Mouse (Mus musculus): ENCODE measurements around the gene Opa3.

DNA sequence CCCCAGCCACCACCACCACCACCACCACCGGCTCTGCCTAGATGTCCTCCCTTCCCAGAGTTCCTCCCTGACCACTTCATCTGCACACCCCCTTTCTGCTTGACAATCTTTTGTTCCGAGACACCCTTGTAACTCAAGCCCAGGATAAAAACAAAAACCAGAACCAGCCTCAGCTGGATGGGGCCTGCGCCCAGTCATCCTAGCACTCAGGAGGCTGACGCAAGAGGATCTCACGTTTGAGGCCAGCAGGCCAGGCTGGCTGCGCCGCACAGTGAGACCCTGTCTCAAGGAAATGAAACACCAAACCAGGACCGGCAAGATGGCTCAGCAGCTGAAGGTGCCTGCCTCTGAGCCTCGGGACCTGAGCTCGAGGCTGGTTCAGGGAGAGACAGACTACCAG is 38.9 kb downstream of the Opa3 start:
- TF ChIP-seq POLR2A (IDR thresholded peaks at IDR 0.05; ENCODE audit: low read depth, low read length) = peak; percentile 43; the same call in 1 of the 2 replicates
- no peak for TF ChIP-seq JUN (IDR thresholded peaks at IDR 0.05; ENCODE audit: insufficient read depth, low read depth, low read length)
- TF ChIP-seq CTCF (conservative IDR thresholded peaks at IDR 0.05 in 1 of 2, IDR thresholded peaks at IDR 0.05 in 1 of 2; ENCODE audit: low read depth in 2 of 2, low read length in 2 of 2) = no peak
- TF ChIP-seq PAX5 (IDR thresholded peaks at IDR 0.05; ENCODE audit: low read length) = no peak
- no peak for TF ChIP-seq ZMIZ1 (IDR thresholded peaks at IDR 0.05; ENCODE audit: low read depth, low read length)
- no peak for TF ChIP-seq E2F4 (IDR thresholded peaks at IDR 0.05; ENCODE audit: insufficient replicate concordance, low read depth, low read length)
- peak; percentile 78; the same call in 1 of the 2 replicates for TF ChIP-seq IRF4 (IDR thresholded peaks at IDR 0.05; ENCODE audit: low read depth, low read length)
- no peak for TF ChIP-seq RCOR1 (conservative IDR thresholded peaks at IDR 0.05; ENCODE audit: low read depth, low read length)
- peak; percentile 74; the same call in 1 of the 2 replicates for TF ChIP-seq MAX (IDR thresholded peaks at IDR 0.05; ENCODE audit: low read length)
- TF ChIP-seq MAFK (IDR thresholded peaks at IDR 0.05; ENCODE audit: insufficient replicate concordance, low read length) = no peak
- no peak; the same call in 1 of the 2 replicates for TF ChIP-seq POLR2AphosphoS2 (IDR thresholded peaks at IDR 0.05; ENCODE audit: low read depth, low read length)
